Mouse (Mus musculus) naive thymus-derived CD4-positive, alpha-beta T cell, adult 2 months (primary cell): ENCODE results near the gene Trim65.

ENCODE experiments used
- DNase-seq: peaks from one replicate; pipeline ENCODE4 v3.0.0-alpha.2; 2011; ENCODE audit warnings: low read depth

Trim65 gene

DNA sequence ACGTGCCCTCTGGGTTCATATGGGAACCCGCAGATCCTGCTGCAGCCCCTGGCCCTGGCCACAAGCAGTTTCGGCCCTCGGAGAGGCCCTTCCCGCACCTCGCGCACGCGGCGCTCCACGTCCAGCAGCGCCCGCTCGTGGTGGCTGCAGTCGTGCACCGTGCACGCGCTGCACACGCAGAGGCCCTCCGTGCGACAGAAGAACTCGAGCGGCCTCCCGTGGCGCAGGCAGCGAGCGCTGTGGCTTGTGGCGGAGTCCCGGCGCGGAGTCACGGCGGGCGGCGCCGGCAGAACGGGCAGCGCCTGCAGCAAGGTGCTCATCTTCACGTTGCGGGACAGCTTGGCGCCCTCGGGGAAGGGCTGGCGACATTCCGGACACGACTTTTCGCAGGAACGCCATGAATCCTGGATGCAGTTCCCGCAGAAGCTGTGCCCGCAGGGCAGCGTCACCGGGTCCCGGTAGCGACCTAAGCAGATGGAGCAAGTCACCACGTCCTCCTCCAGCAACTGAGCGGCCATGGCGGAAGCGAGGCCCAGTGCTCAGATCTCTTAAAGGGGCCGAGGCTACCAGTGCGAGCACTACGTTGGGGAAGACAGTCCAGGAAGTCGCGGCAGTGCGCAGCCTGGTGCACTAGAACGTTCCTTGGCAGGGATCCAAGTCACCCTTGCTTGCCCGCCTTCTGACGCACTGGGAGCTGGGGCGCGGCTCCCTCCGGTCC, at the start of gene Trim65:
Trim65 (minus strand) TSS at position 641 of the 718 bp plus-strand sequence.
- DNase-seq = peak; percentile 96

DNA sequence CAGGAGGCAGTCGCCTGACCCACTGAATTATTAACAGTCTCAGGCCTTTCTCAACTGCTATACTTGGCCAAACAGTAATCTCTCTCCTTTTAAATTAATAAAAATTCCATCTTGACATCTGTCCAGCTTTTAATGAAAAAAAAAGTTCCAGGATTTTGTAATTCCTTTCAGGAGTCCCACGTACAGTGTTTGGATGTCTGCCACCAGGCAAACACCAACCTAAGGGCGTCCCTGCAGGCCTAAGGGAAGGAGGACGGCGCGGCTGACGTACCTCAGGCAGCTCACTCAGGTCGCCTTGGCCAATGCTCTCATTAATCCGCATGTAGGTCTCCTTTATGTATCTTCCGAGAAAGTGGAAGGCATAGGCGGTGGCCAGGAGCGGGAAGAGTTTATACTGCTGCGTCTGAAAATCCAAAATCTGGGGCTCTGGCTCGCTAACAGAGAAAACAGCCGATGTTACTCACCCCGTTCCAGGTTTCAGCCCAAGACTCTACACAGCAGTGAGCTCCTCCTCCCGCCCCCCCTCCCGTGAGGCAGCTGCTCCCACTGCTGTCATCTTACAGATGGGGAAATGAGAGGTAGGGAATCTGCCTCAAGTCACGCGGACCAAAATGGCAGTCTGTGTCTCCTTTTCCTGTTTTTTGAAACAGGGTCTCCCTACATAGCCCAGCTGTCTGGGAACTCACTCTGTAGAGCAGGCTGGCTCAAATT, 47.6 kb upstream of the Trim65 start:
- DNase-seq = no peak

DNA sequence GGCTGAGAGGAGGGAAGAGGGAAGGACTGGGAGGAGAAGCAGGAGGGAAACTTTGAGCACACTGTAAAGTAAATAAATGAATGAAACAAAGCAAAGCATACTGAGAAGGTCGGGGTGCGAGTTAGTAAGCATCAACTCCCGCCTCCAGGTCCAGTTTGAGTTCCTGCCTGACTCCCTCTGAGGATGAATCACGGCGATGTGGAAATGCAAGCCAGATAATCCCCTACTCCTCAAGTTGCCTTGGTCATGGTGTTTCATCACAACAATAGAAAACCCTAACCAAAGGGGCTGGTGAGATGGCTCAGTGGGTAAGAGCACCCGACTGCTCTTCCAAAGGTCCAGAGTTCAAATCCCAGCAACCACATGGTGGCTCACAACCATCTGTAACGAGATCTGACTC, 45.1 kb upstream of the Trim65 start:
- DNase-seq = no peak

DNA sequence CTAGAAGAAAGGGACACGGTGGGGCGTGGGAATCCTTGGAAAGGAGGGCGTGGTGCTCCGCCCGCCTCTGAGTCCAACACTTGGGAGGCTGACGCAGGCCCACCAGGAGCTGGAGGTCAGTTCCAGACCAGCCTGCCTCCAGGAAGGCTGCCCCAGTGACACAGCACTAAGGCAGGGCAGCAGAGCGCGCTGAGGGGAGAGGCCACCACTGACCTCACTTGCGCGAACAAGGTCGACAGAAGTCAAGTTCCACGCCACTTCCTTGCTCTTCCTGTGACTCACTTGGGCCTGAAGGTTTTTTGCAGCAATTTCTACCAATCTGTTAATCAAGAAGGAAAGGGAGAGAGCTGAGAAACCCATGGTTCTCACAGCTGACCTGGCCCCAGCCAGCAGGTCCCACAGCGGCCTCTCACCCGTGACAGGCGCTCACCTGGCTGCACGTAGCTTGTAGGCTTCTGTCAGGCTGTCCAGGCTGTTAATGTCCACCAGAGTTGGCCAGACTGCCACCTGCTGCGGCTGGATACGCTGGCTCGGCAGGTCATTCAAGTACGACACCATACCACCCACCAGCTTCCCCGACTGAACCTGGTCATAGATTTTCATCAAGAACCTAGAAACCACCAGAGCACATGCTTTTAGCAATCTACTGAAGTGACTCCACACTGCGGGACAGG, 44.0 kb upstream of the Trim65 start:
- no peak for DNase-seq

DNA sequence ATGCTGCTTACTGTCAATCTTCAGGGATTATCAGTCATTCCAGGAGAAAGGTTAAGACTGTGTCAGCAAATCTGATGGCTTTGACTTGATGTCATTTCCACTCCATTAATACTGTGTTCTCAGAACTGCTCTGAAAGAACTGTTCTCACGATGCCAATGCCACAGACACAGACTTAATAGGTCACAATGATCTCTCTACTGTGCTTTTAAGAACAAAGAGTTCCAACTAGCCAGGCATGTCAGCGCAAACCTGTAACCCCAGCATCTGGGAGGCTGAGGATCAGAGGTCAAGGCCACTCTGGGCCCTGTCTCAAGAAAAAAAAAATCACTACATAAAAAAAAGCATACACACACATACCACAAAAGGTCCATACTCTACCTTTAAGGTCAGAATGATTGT, 41.0 kb upstream of the Trim65 start:
- no peak for DNase-seq

DNA sequence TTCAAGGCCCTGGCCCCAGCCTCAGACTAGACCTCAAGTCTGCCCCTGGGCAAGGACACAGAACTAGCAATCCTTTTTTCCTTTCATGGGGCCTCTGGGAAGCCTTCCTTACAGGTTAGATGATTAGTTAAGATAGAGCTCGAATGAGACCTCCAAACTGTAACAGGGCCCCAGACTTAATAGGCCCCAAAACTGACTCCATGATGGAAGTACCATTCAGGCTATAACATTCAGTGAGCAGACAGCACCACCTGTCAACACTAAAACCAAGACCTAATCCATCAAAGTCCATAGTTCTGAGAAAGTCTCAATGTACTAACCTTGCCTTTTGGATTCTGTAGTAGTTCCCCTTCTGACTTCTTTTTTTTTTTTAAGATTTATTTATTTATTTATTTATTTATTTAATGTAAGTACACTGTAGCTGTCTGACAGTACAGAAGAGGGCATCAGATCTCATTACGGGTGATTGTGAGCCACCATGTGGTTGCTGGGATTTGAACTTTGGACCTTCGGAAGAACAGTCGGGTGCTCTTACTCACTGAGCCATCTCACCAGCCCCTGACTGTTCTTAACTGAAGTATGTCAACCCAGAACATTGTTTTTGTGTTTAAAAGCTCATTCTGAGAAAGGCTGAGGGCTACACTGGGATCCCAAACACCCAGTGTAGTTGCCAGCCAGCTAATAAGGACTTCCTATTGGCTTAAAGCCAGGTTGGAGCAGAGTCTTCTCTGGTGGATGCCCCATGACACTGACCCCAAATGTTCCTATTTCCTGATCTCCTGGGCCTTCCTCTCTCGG, 39.3 kb upstream of the Trim65 start:
- DNase-seq = no peak

DNA sequence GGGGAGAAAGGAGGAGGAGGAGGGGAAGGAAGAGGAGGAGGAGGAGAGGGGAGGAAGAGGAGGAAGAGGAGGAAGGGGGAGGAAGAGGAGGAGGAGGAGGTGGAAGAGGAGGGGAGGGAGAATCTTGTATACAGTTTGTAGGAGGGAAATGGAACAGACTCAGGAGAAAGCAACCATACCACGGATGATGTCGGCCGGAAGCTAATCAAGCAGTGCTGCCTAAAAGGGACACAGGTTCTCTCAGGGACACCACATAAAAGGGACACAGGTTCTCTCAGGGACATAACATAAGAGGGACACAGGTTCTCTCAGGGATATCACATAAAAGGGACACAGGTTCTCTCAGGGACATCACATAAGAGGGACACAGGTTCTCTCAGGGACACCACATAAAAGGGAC, 38.3 kb upstream of the Trim65 start:
- no peak for DNase-seq

DNA sequence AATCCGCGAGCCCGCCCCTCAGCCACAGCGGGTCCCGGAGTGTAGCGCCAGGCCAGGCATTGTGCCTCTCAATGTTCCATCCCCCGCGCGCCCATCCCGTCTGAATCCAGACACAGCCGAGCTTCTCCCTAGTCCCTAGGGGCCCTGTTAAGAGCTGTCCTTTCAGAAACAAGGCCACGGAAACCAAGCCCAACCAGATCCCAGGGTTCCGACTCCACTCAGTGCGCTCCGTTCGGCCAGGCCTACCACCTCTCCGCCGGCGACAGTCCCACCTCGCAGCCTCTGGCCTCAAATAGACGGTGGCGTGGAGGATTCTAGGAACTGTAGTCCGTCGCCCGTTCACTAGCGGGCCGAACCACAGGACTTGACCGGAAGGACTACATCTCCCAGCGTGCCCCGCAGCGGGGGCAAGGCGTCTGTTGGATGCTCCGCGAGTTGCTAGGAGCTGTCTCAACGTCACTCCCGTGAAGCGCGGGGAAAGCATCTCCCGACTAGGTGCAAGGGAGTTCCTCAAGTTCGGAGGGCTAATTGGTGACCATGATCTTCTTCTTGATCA, 37.0 kb upstream of the Trim65 start, which contains the start of gene Fbf1:
Fbf1 (minus strand) TSS at position 283 of the 556 bp plus-strand sequence.
- peak; percentile 87 for DNase-seq

DNA sequence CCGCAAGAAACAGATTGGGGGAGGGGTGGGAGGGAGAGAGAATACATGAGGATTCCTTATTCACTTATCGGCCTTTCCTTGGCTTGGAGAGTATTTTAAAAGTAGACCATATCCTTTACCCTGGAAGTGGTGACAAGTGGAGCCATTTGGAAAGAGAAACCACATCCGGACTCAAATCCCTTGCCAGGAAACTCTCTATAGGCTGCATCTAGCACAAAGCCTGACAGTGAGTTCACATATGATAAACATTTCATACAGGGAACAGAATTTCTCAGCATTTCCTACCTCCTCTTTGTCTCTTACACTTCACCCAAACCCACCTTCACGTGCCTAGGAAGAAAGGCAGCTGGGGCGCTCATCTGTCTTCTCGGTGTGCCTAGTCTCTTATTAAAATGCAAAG, 36.3 kb upstream of the Trim65 start:
- peak; percentile 51 for DNase-seq

DNA sequence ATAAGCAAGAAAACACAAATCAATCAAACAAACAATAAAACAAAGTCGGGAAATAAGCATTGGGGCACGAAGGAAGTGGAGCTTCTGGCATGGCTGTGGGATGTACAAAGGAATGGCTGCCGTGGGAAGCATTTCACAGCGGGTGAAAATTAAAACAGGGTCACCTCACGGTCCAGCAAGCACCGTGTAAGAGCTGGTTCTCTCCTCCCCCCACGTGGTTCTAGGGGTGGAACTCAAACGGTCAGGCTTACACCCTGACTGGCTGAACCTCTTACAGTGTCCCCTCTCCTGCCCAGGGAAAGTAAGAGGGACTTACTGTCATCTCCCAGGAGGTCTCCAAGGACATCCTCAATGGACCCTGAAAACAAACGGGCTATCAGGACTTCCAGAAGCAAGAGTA, 32.1 kb upstream of the Trim65 start:
- DNase-seq = no peak

DNA sequence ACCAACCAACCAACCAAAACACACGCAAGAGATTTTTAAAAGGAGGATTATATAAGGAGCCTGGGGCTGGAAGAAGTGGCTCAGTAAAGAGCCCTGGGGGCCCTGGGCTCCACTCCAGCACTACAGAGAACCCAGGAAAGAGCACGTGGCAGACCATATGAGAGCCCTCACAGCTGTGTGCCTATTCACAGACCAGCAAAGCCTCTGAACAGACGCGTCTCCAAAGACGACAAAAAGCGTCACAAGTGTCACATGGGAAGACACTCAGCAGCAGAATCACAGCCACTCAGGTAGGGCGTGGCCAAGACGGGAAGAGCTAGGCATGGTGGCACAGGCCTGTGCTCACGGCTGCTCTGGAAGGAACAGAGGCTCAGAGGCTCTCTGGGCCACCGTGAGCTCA, 31.2 kb upstream of the Trim65 start:
- DNase-seq = no peak

DNA sequence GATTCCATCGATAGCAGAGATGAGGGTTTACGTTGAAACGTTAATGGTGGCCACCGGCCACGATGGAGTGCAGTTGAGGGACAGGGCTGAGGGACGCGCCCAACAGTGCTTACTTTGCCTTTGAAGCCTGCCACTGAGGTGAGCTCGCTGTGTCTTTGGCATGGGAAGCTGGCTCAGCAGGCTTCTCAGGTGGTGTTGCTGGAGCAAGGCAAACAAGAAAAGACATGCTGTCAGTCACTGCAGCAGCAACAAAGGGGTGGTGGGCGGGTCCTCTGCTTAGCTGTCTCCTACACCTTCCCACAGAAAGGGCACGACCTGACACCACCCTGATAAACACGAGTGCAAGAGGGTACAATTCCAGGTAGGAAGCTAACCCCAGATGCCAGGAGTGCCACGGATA, 30.4 kb upstream of the Trim65 start:
- DNase-seq = no peak

DNA sequence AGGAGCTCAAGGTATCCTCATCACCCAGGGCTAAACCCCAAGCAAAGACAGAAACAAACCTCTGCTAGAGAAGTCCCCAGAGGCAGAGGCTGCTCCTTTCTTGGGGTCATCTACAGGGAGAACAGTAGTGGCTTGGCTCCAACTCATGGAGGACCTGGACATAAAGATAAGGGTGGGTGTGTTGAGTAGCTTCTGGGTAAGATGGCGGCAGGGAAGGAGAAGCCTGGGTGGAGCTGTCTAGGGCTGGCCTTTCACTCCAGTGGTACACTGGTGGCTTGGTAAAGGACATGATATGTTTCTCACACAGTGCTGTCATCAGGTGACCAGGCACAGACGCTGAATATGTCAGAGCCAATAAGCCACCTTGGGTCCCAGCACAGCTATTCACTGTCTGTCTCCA, 20.0 kb upstream of the Trim65 start:
- DNase-seq = no peak

DNA sequence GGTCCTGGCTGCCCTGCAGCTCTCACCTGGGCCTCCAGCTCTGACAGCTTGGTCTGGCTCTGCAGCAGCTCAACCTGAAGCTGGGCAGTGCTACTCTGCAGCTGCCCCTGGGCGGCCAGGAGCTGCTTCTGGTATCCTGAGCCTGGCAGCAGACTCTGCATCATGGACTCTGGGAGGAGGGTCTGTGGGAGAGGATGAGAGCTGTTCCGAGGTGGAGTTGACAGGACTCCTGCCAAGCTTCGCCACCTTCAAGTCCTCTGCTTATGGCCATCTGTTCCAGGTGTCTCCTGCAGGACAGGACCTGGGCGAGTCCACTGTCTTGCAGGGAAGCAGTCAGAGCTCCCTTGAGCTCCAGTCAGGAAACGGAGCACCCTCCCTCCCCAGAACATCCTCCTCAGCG, 18.4 kb upstream of the Trim65 start:
- no peak for DNase-seq

DNA sequence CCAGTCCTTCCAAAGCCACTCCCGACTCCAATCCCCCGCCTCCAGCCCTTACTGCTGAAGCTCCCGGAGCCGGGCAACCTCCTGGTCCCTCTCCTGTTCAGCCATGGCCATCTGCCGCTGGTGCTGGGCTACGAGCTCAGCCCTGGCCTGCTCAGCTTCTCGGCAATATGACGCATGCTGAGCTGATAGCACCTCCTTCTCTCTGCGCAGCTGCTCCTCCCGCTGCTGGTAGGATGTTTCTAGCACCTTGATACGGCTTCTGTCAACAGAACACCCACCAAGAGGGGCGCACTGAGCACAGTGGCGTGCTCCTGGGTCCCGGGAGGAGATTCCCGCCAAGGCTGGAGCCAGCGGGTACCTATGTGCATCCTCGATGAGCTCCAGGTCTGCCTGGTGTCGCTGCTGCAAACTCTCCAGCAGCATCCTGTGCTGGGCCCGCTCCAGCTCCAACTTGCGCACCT, 17.9 kb upstream of the Trim65 start:
- no peak for DNase-seq

DNA sequence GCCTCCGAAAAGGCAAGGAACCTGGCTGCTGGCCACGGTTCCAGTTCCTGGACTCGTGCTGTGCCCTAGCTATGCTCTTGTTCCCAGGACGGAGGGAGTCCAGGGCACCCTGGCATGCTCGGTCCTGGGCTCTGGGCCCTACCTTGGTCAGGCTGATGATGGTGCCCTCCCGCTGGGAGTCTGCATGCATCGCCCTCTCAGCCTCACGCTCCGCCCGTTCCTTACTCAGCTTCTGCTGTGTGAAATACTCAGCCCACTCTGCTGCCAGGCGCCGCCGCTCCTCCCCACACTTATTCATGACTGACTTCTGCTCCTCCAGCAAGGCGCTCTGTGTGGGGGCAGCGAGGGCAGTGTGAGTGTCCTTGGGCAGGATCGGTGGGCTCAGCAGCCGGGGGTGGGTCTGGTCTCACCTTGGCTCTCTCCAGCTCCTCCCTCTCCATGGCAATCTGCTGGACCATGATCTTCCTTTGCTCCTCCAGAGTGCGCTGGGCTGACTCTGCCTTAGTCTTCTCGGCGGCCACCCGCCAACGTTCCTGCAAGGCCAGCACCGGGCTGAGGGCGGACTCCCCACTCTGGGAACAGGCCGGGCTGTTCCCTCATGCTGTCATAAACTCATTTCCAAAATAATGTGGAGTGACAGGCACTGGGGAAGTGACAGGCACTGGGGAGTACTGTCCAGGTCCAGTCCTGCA, 15.5 kb upstream of the Trim65 start:
- DNase-seq = no peak

DNA sequence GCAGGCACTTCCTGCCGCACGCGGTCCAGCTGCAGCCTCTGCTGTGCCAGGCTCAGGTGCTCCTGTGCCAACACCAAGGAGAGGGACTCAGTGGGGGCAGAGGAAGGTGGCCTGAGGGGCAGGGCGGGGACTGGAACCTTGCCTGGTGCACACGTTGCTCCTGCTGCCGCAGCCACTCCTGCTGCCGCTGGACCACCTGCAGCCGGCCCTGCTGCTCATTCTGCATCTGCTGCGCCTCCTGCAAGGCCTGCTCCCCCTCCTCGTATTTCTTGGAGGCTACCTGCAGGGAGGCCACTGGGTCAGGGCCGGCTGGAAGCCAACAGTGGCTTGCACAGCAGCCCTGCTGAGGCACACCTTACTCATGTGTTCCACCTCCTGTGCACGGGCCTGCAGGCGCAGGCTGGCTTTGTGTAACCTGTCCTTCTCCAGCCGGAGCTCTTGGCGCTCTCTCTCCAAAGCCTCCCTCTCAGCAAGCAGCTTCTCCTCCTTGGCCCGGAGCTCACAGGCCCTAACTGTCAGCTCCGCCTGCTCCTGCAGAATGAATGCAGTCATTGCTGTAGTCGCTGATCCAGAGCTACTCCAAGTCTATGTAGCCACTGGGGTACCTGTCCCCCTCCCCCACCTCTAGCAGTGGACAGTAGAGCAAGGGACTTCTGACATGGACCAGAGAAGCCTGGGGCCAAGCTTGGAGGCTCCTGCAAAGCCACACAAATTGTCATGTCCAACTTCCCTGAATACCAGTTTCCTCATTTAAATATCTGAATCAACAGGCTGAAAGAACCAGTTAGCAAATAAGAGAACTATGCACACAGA, 14.8 kb upstream of the Trim65 start:
- no peak for DNase-seq

DNA sequence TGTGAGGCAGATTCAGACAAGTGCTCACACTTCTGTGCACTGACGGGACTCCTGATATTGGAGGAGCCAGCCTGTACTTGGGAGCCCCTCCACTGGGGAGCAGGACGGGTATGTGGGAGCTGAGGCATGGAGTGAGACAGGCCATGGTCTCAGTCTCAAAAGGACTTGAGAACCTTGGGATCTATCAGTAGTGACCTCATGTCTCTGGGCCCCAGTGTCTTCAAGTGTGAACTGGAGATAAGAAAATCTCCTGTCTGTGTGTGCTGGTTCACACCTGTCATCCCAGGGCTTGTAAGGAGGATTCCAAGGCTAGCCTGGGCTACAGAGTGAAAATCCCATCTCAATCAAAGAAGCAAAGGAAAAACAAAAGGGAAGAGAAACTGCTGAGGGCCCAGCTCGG, 12.5 kb upstream of the Trim65 start:
- no peak for DNase-seq

DNA sequence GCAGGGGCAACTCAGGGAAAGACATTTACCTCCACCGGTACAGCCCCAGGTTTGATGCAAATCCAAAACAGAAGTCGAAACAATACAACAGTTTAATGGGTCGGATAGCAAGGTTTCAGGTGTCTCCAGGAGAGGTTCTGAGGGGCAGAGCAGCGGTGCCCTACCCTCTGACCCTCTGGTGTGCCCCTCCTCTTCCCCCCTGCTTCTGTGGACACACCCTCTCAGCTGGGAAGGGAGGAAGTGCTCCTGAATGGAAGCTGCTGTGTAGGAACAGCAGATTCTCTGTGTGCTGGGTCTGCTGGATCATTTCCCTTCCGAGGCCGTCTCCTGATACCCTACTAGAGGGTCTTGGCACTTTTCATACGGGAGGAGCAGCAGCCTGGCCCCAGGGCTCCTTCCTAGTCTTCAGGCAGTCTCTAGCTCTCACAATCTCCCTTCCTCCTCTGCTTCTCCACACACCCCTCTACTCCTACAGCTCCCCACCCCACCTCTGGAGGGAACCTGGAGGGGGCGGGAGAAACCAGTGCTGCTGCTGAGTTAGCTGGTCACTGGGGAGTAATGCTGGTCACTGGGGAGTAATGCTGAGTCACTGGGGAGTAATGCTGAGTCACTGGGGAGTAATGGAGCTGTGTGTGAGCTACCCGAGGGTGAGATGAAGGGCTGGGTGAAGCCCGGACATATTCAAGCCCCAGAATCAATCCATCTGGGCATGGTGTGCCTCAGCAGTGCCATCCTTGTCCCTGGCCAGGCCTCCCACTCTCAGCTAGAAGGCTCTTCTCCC, 11.5 kb upstream of the Trim65 start:
- DNase-seq = no peak
